Mouse (Mus musculus) layer of hippocampus, adult 9-11 months (tissue): ENCODE measurements around the gene A630076J17Rik.

Source experiments
- DNase-seq: peaks from one replicate; pipeline ENCODE4 v3.0.0; 2022

The A630076J17Rik gene

DNA sequence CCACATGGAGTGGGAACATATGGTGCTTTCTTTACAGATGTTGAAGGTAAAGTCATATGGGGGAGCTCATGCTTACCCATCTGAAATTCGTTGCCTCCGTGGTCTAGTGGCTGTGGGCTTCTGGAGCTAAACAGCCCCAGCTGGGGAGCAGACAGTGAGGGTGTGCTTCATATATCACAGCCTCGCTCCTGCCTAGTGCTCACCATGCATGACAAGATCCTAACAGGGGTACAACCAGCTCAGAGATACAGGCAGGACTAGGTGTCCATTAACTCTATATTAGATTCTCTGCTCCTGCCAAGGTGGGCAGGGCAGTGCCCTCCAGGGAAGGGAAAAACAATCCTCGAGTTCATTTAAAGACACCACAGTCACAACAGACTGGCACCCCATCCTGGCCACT is 788 bp downstream of the A630076J17Rik start:
- no peak for DNase-seq

DNA sequence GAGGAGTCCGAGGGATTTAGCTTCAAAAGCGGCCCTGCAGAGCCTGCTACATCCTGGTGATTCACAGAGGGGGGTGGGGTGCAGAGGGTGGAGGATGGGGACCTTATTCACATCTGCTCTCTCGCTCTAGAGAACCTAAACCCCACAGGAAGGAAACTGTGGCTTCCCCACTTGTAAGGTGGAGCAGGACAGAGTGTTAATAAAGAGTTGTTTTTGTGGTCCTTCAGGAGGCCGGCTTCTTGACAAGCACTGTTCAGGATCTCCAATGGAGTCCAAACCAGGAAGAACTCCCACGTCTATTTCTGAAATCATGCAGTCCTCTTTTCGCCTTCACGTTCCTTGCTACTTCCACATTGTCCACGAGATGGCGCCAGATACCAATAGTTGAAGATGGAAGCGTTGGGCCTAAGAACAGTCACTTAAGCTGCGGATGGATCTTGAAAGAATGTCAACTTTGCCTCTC is 3.0 kb downstream of the A630076J17Rik start:
- DNase-seq, result peak; percentile 73

DNA sequence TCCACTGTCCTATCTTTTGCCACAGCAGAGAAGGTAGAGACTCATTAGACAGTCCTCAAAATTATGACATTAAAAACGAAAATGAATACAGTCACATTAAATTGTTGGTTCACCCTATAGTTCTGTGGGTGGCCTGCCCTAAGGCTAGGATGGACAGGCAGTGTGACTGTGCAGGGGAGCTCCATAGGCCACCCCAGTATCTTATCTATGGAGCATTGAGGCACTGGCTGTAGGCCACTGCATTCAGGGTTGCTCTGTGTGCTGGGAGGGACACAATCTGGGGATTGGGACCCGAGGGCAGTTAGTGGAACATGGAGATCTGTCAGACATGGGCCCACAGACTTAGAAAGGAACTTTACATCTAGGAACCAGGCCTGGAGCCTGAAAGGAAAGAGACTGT is 3.5 kb downstream of the A630076J17Rik start:
- DNase-seq, result no peak

DNA sequence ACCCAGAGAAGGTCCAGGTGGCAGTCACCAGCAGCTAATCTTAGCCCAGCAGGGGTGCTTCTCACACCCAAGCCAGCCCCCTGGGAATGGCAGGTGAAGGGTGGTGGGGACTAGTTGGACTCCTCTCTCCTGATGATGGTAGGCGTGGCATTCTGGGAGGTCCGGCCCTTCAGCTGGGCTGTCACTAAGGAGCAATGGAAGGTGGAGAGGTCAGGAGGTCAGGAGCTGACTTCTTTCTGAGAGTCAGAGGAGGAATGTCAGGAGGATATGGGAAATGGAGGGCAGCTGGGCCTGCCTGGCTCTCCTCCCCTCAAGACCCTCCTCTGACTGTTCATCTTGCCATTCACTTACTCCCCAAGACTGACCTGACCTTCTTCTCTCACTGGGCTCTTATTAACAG is 7.6 kb downstream of the A630076J17Rik start:
- no peak for DNase-seq

DNA sequence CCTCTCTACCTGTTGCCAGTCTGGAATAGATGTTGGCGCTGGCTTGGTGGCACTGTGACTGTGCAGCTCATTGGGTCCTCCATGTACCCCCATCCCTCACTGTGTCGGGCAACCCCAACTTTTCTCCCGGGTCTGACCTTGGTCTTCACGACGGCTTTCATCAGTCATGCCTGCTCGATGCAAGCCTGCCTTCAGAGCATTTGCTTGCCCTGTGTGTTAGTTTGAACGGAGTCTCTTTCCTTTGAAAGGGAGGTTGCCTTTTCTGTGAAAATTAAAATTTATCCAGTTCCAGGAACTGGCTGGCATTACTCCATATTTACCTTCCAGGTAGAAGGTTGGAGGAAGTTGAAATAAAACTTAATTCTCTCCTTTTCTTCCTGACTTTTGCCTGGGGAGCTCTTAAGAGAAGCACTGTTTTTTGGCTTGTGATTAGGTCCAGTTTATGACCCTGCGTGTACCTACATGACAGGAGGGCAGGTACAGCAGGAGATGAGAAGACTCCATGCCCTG is 8.1 kb downstream of the A630076J17Rik start:
- no peak for DNase-seq

DNA sequence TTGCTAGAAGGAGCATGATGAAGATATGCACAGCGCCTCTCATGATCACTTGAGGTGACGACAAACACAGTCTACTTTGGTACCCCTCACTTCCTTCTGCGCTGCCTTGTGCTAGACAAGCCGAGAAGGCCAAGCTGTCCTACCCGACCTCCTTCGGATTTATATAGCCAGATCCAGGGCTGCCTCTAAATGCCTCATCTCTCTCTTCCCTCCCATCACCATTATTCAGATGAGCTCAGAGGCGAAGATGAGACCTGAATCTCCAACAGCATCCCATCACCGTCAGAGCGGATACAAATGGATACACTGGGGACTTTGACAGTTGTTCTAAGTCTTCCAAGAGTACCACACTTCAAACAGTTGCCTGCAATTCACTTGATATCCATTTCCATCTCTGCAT is 9.2 kb downstream of the A630076J17Rik start, which contains the start of gene Prok1:
Gene Prok1 (minus strand): TSS at position 101 of the 400 bp plus-strand sequence.
- DNase-seq, result no peak

DNA sequence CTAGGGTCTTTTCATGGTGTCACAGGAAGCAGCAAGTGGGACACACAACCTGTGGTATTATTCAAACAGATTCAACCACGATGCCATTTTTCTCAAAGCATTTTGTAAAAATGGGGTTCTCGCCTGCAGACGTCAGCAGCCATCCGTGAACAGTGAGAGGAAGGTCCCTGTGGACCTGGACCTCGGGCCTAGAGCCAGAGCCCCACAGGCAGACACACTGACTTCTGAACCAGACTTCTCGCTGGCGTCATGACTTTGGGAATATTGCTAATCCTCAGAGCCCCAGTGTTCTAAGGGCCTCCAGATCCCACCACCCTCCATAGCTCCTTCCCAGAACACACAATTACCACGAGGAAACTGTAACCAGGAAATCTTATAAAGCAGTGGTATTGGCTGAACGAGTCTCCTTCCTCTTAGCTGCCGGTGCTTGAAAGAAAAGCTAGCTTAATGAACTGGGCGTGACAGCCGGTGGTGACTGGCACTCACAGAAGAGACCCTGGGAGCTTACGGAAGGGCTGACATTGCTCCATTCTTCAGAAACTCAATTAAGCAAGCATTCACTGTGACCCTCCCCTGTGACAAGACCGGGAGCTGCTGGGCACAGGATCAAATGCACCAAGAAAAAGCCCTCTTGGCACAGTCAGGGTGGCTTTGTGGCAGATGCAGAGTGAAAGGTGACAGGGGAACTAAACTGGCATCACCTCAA is 11.1 kb downstream of the A630076J17Rik start:
- DNase-seq, result no peak

DNA sequence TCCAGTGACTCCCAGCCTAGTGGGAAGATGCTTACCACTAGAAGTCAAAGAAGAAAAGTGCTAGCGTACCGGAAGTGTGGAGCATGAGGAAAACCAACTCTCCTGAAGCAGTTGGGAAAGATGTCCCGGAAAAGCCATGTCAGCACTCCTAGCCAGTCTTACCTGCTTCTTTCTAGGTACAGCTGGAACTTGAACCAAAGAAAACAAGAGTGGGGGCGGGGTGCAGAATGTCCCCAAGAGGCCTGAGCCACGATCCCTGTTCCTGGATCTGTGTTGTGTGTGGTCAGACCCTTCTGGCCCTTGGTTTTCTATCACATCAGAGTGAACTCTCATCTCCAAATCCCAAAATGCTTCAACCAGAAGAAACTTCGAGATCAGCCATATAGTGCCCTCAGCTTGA is 16.5 kb downstream of the A630076J17Rik start:
- no peak for DNase-seq

DNA sequence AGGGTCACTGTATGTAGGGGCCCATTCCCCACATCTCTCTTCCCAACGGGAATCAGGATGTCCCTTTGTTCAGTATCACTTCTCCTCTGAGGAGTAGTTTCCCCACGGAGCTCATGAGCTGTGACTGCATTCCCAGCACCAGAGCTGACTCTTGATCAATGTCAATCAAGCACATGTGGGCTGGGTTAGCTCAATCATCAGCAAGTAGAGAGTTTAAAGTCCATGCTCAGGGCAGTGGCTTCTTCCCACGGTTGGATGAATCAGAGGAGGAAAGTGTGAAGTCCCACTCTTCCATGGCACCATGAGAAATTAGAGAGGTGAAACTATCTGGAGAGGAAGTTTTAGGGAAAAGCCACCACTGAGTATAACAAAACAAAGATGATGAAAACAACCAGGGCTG is 18.6 kb downstream of the A630076J17Rik start:
- no peak for DNase-seq

DNA sequence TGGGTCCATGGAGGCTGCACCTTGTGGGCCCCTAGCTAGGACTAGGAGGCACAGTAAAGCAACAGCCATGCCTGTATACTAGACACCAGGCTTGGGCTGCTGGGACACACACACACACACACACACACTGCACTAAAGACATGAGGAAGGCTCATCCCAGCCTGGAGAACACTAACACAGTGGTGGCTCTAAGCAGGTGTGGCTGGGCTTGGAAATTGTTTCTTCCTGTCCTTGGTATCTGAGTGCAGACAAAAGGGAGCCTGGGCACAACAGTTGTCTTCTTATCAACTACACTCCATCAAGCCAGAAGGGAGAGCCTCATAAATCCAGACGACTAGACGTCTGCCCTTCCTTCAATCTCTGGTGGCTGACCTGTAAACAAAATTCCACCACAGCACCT is 19.9 kb downstream of the A630076J17Rik start:
- no peak for DNase-seq

DNA sequence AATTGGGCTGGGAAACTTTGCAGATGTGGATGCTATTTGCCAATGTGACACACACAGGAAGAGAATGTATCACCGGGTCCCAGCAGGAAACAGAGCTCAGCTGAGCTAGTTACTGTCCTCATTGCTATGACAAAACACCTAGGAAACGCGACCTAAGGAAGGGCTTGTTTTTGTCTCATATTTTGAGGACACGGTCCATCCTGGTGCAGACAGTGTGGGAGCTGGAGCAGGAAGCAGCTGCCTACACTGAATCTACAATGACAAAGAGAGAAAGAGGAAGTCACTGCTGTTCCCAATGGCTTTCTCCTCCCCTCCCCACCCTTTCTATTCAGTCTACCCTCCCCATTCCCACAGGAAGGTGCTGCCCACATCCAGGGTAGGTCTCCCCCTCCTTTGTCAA is 21.6 kb downstream of the A630076J17Rik start:
- DNase-seq, result no peak

DNA sequence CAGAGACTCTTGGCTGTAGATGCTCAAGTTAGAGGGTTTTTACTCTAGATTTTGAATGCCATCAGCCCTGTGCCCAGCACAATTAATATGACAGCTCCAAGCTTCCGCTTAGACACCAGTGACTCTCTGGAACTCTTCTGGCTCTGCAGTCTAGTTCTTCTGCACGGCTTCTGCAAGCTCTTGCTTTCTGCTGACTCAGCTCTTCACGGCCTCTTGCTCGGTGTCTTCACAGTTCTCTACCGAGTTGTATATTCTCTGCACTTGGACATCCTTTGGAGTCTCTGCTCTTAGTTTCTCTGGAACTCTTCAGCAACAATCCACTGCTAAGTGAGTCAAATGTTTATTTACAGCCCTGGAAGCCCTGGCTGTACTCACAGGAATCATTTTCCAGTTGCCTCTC is 23.5 kb downstream of the A630076J17Rik start:
- no peak for DNase-seq

DNA sequence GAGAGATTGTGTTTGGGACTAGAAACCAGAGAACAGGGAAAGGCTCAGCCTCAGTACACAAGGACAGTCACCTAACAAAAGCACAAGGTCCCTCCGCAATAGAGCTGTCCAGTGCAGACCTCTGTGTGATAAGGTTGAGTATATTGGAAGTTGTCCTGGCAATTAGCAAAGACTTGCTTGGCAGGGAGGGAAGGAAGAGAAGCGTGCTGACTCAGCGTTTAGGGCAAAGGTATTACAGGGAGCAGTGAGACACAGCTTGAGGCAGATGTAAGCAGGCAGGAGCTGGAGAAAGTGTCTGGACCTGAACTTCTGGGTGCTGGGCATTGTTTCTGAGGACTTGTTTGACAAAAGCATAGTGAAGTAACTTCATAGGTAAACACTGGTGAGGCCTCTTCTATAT is 25.6 kb downstream of the A630076J17Rik start:
- DNase-seq, result no peak

DNA sequence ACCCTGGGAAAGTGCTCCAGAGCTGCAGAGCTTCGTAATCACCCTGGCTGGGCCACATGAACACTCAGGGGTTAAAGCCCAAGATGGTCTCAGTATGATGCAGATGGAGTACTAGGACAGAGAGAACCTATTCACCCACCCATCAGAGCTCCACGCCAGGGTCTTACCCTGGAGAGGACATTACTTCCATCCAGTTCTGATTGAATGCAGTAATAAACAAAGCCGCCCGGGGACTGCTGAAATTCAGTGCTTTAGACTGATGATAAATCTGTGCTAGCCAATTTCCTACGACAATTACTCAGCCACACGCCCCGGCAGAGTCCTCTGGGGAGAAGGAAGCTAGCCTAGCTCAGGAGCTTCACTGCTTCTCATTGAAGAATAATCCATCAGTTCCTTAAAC is 26.3 kb downstream of the A630076J17Rik start:
- DNase-seq, result no peak

DNA sequence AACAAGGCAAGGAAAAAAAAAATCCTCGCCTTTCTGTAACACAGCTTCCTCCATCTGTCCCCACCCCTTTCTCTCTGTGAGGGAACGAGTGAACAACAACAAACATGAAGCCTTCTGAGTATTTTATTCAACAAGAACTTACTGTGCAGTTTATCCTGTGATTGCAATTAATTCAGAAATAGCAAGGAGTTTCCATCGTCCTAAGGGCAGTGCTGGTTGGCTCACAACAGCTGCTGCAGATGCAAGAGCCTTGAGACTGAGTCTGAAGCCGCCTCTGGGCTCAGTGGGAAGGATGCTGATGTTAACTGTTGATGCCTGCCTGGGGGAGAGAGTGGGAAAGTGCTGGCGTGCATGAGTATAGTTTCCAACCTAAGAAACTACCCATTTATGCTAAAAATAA is 27.5 kb downstream of the A630076J17Rik start:
- peak; percentile 34 for DNase-seq

DNA sequence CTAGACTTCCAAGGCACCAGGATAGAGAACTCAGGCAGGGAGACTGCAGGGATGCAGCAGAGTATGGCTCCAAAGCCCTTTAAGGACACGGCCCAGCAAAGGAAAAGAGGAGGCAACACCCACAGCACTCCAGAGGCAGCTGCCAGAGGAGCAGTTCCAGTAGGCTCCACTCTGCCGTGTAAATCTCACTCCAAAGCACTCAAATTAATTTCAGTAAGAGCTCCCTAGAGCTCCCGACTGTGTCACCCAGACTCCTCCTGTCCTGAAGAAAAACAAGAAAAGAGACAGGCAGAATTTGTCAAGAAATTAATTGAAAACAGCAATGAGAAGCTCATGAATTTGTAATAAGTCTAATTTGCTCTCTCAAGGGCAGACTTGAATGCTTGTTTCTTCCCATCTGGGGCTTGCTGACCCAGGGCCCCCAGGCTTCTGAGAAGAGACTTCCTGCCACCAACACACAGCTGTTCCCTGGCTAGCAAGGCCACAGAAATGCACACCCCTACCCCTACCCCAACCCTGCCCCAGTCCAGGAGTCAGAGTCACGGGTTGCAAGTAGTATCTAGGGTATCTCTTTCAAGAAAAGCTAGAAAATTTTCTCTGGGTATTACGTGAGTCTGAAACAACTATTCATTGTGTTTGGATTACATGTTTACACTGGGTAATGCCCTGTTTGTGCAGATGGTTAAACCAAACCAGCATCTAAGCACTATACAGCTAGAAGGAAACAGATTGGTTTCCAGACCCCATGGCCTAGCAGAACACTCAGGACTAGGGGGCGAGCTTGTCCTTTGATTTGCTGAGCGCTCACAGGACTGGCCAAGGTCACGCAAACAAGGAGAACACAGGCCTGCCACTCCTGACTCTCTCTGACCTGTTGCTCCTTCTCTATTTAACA is 30.8 kb downstream of the A630076J17Rik start:
- DNase-seq, result peak; percentile 31

DNA sequence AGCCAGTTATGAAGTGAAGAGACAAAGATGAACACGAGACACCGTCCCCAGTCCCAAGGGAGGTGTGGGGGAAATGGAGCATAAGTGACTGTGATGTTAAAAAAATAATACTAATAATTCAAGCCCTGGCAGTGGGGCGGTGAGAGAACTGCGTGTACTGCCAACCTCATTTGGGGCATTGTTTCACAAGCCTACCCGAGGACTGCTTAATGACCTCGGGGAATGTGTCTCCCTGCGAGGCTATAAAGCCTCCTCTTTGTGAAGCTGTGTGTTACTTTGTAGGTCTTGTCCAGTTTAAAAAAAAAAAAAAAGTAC is 31.4 kb downstream of the A630076J17Rik start:
- no peak for DNase-seq

DNA sequence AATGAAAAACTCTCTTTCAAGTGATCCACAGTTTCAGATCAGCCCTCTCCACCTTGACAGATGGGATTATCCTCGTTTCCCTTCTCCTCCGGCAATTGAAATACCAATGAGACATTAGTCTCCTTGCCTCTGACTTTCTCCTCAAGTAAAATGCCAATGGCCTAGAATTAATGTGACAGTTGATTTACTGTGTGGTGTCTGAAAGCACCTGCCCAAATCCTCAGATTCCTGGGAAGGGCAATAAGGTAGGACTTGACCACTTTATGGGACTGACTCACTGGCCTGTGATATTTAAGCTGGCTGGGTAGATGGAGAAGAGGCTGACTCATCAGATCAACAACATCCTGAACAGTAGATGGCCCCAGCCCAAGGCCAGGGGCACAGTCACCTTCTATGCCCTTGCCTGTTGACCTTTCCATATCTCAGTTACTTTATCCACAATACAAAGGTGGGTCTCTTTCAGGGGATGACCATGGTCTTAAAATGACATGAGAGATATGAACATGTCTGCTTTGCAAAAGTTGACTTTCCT is 36.5 kb downstream of the A630076J17Rik start:
- DNase-seq, result no peak

DNA sequence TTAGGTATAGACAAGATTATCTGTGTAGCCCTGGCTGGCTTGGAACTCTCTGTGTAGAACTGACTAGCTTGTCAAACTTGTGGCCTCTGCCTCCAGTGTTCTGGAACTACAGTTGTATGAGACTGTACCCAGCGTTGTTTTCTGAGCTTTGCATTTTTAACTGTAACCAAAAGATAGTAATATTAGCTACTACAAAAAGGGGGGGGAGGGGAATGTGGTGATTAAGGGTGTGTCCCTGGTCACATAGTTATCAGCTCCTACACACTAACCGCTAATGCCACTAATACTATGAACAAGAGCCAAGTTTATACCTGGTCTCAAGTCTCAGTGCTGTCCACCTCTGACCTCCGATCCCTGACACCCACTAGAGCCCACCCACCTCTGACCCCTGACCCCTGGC is 42.0 kb downstream of the A630076J17Rik start:
- no peak for DNase-seq

DNA sequence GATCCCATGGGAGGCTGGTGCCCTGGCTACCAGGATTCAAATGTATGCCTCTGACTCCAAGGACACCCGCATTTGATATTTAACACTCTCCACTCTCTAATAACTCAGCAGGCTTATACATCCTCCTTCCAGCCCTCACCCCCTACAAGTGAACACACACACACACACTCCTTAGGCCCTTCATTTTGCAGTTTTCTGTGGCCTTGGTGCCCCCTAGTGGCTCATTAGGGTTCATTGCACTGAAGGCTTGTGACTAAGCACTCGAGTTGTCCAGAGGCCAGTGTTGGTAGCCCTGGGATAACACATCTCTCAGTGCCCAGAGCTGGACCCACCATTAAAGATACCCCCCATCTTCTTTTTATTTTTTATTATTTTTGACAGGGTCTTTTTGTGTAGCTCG is 43.4 kb downstream of the A630076J17Rik start:
- peak; percentile 52 for DNase-seq

DNA sequence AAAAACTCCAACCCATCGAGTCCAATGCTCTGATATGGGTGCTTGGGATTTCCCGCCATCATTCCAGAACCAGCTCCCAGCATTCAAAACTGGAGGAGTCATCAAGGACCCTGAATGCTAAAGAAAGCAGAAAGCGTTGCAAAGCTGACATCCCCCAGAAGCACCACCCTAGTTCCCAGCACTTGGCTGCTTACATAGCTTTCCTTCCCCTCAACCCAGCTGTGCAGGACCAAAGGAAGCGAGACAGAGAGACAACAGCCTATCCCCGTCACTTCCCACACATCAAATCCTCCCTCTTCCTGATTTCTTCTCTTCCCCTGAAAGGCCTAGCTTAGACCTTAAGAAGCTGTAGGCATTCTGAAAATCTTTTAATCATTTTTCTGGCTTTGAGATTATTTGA is 44.9 kb downstream of the A630076J17Rik start:
- DNase-seq, result no peak

DNA sequence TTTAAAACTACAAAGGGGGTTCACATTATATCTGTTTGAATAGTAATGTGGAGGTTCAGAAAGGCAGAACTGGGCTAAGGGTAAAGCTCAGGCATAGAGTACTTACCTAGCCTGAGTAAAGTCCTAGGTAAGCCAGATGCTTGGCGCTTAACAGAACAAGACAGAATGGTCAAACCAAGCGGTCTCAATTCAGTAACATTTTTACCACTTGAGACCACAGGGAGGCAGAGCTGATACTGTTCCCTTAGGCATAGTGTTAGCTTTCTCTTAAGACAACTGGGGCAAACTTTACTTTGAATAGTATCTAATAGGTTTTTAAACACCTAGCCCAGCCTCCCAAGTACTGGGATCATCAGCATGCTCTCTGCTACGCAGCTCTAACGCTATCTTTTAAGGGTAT is 45.6 kb downstream of the A630076J17Rik start:
- DNase-seq, result no peak

DNA sequence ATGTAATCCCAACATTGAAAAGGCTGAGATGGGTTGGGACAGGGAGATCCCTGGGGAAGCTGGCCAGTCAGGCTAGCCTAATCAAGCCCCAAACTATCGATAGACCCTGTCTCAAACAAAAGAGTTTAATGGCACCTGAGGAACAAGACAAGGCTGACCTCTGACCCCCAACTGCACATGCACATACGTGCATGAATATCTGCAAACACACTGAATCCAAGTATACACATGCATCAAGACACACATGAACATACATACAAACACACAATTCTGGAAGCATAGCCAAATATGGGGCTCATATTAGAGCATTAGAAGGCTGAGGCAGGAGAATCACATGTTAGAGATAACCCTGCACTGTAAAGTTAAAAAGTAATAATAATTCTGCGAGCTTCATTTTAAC is 46.2 kb downstream of the A630076J17Rik start:
- DNase-seq, result no peak
